Mouse (Mus musculus) bone marrow macrophage, adult 2 months (primary cell): ENCODE data around the gene Sptbn1. TPM values are rescaled to one million over a fixed set of nuclear protein-coding genes. Genes with fewer than 3 reads are reported as not detected.

Experiments
- H3K27ac ChIP-seq: 2 replicates; pipeline ENCODE4 v1.5.1; 2012; ENCODE audit warnings: low read depth, low read length; ENCODE audit not compliant: insufficient read depth
- H3K4me1 ChIP-seq: 2 replicates; pipeline ENCODE4 v1.6.1; 2012; ENCODE audit warnings: low read length; ENCODE audit not compliant: control insufficient read depth, insufficient read depth
- H3K4me3 ChIP-seq: 2 replicates; pipeline ENCODE4 v1.5.1; 2012; ENCODE audit warnings: mild to moderate bottlenecking, low read length, moderate library complexity; ENCODE audit not compliant: insufficient read depth
- CTCF ChIP-seq: IDR thresholded peaks from 2 replicates; pipeline ENCODE4 v1.5.1; 2012; ENCODE audit warnings: low read depth, mild to moderate bottlenecking, low read length, moderate library complexity
- POLR2A ChIP-seq: IDR thresholded peaks from 2 replicates; pipeline ENCODE4 v1.6.1; 2012; ENCODE audit warnings: mild to moderate bottlenecking, low read depth, low read length, borderline replicate concordance
- polyA plus RNA-seq: library from polyadenylated mRNA; stranded (reverse); fragments of >200 nt; gene quantifications from 2 replicates; pipeline ENCODE4 v1.2.4, GENCODE M21; 2012; ENCODE audit not compliant: missing spikeins, insufficient read depth, insufficient read length

The Sptbn1 gene
- polyA plus RNA-seq, 1 experiment: 36.3 TPM

- Histone ChIP-seq H3K4me1 (peaks cover 3% of the 10 kb centered on the region; the same call in 1 of the 2 replicates), H3K27ac (no peak overlapping the region), H3K4me3 (no peak overlapping the region)
- TF ChIP-seq POLR2A (no peak), CTCF (no peak)
Measured at GRCm38 (mm10) chr11:30139165-30139826, 128.7 kb downstream of the Sptbn1 start.

GRCm38 (mm10) chr11:30137081-30137480, 130.9 kb downstream of the Sptbn1 start:
- Histone ChIP-seq H3K4me3 (no peak overlapping the region), H3K4me1 (peaks cover 3% of the 10 kb centered on the region; the same call in 1 of the 2 replicates), H3K27ac (no peak overlapping the region)
- TF ChIP-seq CTCF: no peak
- TF ChIP-seq POLR2A: no peak

- TF ChIP-seq POLR2A: no peak
- no peak for TF ChIP-seq CTCF
Measured at GRCm38 (mm10) chr11:30134058-30134457, 133.9 kb downstream of the Sptbn1 start.

GRCm38 (mm10) chr11:30132581-30132980, 135.4 kb downstream of the Sptbn1 start:
- no peak overlapping the region for H3K27ac ChIP-seq
- no peaks in the 10 kb centered on the region; the same call in 1 of the 2 replicates for H3K4me1 ChIP-seq
- H3K4me3 ChIP-seq: no peak overlapping the region
- TF ChIP-seq POLR2A: no peak
- TF ChIP-seq CTCF: no peak

More at GRCm38 (mm10) chr11:30134058-30134457, 133.9 kb downstream of the Sptbn1 start:
- Histone ChIP-seq H3K27ac (no peak overlapping the region), H3K4me3 (no peak overlapping the region), H3K4me1 (peaks cover 3% of the 10 kb centered on the region; the same call in 1 of the 2 replicates)

GRCm38 (mm10) chr11:30131640-30132039, 136.3 kb downstream of the Sptbn1 start:
- no peak overlapping the region for H3K4me3 ChIP-seq
- no peaks in the 10 kb centered on the region for H3K4me1 ChIP-seq
- H3K27ac ChIP-seq: no peak overlapping the region
- TF ChIP-seq POLR2A: no peak
- no peak for TF ChIP-seq CTCF

- no peaks in the 10 kb centered on the region for H3K4me1 ChIP-seq
- H3K4me3 ChIP-seq: no peak overlapping the region
- no peak for TF ChIP-seq POLR2A
- TF ChIP-seq CTCF: no peak
- H3K27ac ChIP-seq: no peak overlapping the region
Measured at GRCm38 (mm10) chr11:30129339-30129738, 138.6 kb downstream of the Sptbn1 start.

GRCm38 (mm10) chr11:30126840-30127239, 141.1 kb downstream of the Sptbn1 start:
- TF ChIP-seq CTCF (no peak), POLR2A (no peak)
- Histone ChIP-seq H3K4me3 (no peak overlapping the region), H3K4me1 (no peaks in the 10 kb centered on the region), H3K27ac (no peak overlapping the region)

GRCm38 (mm10) chr11:30118038-30118437, 149.9 kb downstream of the Sptbn1 start:
- no peak for TF ChIP-seq CTCF
- no peak for TF ChIP-seq POLR2A
- no peak overlapping the region for H3K4me3 ChIP-seq
- H3K27ac ChIP-seq: no peak overlapping the region

GRCm38 (mm10) chr11:30113631-30114030, 154.3 kb downstream of the Sptbn1 start:
- no peaks in the 10 kb centered on the region for H3K4me1 ChIP-seq
- H3K27ac ChIP-seq: no peak overlapping the region
- no peak overlapping the region for H3K4me3 ChIP-seq
- TF ChIP-seq CTCF (no peak), POLR2A (no peak)

More at GRCm38 (mm10) chr11:30118038-30118437, 149.9 kb downstream of the Sptbn1 start:
- no peaks in the 10 kb centered on the region for H3K4me1 ChIP-seq

- no peak overlapping the region for H3K27ac ChIP-seq
- TF ChIP-seq POLR2A (no peak), CTCF (no peak)
- no peaks in the 10 kb centered on the region for H3K4me1 ChIP-seq
- no peak overlapping the region for H3K4me3 ChIP-seq
Measured at GRCm38 (mm10) chr11:30110634-30111033, 157.3 kb downstream of the Sptbn1 start.
